Mouse (Mus musculus) adrenal gland, adult 8-10 months (tissue): ENCODE measurements around the gene Scgb1a1. TPM values are rescaled to one million over a fixed set of nuclear protein-coding genes. Genes with fewer than 3 reads are reported as not detected.
"Not testable (repeated sequence)": the region's sequence is repeated elsewhere in the genome, so short reads cannot be mapped to it uniquely, and the experiment has no call there.

Experiments
- DNase-seq: peaks from one replicate; pipeline ENCODE4 v3.0.0; 2022
- total RNA-seq, 4 experiments: library from RNA; stranded (reverse); gene quantifications; 2 replicates each; pipeline ENCODE4 v1.2.4; 2022

Scgb1a1 gene
- under 1 TPM in 1 of 4 experiments, not detected in 3; 0.73 TPM for total RNA-seq

DNA sequence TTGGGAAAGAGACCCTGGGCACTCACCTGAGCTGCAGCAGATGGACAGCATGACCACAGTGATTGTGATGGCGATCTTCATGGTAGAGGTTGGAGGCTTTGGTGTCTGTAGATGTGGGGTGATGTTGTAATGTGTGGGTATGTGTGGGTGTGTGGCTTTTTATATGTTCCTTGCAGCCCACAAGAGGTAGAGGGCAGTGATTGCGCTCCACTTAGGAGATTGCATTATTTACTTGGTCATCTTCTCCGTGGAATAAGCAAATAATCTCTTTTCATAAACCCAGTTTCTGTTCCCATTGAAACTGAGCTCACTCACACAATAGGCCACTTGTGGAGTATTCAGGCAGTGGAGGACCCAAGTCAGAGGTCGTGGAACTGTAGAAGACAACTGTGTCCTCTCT, at the start of gene Scgb1a1:
TSS of gene Scgb1a1 (minus strand) at position 138 of the 400 bp plus-strand sequence.
- no peak for DNase-seq

DNA sequence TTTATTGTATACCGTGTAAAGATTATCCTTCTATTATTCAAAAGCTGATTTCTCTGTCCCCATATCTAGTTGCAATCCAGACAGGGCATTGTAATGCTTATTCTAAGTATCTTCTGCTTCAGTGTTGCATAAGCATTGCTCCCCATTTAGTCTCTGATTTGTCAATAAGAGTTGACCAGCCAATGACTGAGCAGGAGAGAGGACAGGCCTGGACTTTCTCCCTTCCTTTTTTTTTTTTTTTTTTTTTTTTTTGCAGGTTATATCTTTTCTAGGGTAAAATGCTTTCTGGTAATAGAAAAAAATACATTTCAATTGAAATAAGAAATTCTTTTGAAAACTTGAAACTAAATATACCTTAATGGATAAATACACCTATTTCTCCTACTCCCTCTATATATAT, 49.4 kb upstream of the Scgb1a1 start:
- no peak for DNase-seq

DNA sequence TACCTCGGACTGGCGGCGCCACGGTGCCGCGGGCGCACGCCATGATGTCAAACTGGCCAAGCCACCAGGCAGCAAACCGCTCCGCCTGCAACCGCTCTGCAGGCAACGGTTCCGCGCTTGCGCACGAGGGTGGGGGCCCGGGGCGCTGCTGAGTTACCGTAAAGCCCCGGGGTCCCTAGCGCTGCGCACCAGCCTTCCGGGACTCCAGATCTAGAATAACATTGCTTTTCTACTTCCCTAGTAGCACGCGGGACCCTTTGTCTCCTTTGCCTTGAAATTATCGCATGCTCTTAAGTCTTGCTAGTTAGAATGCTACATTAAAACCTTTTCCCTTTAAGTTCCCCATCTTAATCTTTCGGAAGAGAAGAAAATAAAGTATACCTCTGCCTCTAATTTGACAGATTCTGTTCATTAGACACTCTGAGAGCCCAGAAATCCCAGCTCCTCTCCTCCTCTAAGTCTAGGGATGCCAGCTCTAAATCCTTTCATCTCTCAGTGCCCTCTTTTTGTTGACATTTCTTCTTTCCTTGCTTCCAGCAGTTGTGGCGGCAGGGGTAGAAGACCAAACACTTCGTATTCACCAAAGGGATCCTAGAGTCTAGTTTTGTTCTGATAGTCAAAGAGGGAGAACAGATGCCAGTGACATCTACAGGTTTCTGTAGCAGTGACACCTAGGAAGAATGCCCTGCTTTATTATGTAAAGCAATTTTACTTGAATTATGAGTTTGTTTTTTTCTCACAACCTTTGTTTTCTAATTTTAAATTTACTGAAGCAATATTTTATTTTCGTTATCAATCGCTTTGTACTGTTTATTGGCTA, 48.0 kb upstream of the Scgb1a1 start, which contains the start of gene Asrgl1:
TSS of gene Asrgl1 (minus strand) at position 125 of the 820 bp plus-strand sequence.
- peak; percentile 84 for DNase-seq

DNA sequence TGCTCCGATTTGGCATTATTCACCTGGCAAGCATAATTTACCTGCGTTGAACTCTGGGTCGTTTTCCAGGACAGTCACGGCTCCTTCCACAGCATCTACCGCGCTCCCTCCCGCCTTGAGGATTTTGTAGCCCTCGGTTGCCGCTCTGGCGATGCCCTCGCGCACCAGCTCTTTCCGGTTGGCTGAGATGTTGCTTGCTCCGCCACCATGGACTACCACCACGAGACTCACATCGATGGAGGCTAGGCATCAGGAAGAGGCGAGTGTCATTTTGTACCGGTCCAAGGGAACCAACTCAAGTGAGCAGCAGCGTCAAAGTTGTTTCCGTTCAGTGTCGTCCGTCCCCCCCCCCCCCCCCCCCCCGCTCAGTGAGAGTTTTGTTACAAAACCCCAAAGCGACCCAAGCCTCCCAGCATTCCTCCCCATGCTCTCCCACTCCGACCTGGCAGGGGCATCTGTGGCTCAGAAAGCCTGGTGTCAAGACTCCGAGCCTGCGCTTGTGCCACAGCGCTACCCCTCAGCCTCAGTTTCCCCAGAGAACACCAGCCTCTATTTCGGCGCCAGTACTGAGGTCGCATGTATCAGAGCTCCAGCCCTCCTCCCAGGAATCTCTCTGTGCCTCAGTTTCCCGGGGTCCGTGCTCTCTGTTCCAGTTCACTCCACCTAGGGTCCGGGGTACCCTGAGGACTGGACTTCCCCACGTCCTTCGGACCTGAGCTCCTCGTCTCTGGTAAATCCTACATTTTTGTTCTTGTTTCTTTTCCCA, 47.2 kb upstream of the Scgb1a1 start:
- no peak for DNase-seq

DNA sequence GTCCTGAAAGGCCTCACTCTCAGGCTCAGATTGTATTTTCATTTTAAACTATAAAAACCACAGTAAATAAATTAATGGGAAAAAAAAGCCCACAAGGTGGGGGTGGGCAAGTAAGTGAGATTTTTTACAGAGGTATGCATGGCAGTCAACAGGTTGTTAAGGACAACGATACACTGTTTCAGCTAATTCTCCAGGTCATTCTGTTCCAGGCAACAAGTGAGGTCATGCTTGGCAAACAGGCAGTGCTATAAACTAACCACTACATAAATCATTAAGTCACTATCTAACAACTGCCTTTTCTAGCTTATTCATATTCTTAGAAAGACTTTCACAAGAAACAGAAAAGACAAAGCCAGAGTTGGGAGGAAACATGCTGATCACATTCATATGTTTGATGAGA, 42.2 kb upstream of the Scgb1a1 start:
- DNase-seq, result no peak

- DNase-seq, result no peak
Observed at GRCm38 (mm10) chr19:9128499-9129194, 40.9 kb upstream of the Scgb1a1 start.

DNA sequence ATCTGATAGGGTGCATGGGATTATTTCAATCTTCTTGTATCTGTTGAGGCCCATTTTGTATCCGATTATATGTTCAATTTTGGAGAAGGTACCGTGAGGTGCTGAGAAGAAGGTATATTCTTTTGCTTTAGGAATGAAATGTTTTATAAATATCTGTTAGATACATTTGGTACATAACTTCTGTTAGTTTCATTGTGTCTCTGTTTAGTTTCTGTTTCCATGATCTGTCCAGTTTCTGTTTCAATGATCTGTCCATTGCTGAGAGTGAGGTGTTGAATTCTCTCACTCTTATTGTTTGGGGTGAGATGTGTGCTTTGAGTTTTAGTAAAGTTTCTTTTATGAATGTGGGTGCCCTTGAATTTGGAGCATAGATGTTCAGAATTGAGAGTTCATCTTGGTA, 36.2 kb upstream of the Scgb1a1 start:
- not testable (repeated sequence) for DNase-seq

DNA sequence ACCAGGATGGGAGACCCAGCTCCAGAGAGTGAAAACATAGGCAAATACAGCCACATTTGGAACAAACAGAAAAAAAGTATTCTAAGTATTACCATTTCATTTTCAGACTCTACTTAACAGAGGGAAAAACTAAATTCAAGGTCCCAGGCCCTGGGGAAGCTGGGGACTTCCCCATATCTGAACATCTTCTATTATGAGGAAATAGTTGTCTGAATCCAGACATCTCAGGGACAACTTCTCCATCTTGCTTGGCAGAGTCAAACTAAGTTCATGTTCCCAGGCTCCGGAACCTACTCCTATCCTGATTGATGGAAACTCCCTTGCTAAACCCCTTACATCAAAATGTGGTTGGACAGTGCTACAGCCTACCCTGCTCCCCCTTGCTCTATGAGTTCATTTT, 34.6 kb upstream of the Scgb1a1 start:
- no peak for DNase-seq

- DNase-seq, result no peak
Observed at GRCm38 (mm10) chr19:9119655-9120425, 32.1 kb upstream of the Scgb1a1 start.

- DNase-seq, result no peak
Observed at GRCm38 (mm10) chr19:9117275-9117674, 29.5 kb upstream of the Scgb1a1 start.

DNA sequence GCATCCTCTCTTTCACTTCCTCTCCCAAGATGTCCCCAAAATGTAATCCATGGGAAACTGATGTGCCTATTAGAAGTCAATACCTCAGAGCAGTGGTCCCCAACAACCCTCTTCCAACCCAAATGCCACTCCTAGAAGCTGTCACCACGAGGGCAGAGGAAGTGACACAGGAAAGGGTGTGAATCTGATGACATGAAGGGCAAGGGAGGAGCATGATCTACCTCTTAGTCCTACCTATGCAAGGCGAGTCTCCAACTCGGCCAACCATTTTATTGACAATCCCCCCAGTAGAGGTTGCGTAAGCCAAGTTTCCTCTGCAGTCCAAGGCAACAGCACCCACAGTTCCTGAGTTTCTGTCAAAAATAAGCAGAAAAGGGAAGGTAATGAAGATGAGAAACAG, 28.5 kb upstream of the Scgb1a1 start:
- DNase-seq, result no peak

GRCm38 (mm10) chr19:9112043-9112442, 24.3 kb upstream of the Scgb1a1 start:
- no peak for DNase-seq

- DNase-seq, result no peak
Observed at GRCm38 (mm10) chr19:9110182-9110869, 22.6 kb upstream of the Scgb1a1 start.

GRCm38 (mm10) chr19:9108536-9108935, 20.8 kb upstream of the Scgb1a1 start:
- DNase-seq, result no peak

DNA sequence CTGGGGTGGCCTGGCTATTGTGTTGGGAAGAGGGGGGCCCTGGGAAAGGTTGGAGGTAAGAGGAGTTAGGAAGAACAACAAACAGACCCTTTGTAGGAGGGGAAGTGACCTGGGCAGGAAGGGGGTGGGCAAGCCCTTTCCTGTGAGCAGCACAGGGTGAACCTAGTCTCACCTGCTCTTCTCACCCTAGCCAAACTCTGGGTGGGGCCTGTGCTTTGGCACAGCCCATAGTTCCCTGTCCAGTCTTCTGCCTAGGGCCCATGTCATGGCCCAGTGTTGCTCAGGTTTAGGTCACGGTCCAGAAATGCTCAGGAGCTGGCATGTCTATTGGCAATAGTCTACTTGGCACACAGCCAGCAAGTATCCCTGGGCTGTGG, 19.6 kb upstream of the Scgb1a1 start:
- no peak for DNase-seq

GRCm38 (mm10) chr19:9106751-9107378, 19.1 kb upstream of the Scgb1a1 start:
- no peak for DNase-seq

DNA sequence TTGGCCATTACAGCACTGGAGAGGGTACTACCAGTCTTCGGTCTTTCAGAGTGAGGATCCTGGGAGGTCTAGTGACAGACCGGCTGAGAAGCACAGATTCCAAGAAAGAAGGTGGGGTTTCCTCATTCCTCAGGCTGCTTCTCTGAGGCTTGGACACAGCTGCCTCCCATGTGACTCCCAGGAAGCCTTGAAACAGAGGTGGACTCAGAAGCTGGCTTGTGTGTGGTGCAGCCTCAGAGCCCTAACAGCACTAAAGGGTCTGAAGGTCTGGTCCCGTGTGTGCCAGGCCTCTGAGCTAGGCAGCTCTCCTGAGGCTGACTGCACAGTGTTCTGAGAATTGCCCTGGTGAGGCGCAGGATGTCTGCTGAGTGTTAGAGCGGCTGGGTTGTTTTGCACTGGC, 18.3 kb upstream of the Scgb1a1 start:
- DNase-seq, result no peak

- DNase-seq, result no peak
Observed at GRCm38 (mm10) chr19:9105101-9105685, 17.4 kb upstream of the Scgb1a1 start.

DNA sequence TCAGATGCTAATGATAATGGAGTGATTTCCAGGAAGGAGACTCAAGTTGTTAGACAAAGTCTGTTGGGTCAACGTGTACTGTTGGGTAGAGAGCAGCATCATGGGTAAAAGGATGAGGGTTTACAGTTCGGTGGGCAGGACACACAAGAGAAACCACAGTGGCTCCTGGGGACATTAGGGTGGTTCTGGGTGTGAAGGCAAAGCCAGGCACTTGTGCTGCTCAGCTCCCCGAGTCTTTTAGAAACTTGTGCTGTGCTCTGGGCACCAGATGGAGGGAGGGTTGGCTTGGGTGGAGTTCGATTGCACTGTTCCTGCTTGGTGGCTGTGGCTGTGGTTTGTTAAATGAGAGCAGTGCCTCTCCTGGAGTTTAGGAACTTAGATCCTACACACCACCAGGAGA, 16.2 kb upstream of the Scgb1a1 start:
- DNase-seq, result no peak

GRCm38 (mm10) chr19:9101062-9101457, 13.3 kb upstream of the Scgb1a1 start:
- DNase-seq, result no peak
